Mouse (Mus musculus): ENCODE data around the gene Hamp. TPM values are rescaled to one million over a fixed set of nuclear protein-coding genes. Genes with fewer than 3 reads are reported as not detected.
A peak's percentile ranks its signal among the peaks of the same experiment; 100 is the strongest.

The Hamp gene
- polyA plus RNA-seq (2012; rRNA removed) = not detected in 2 replicates

GRCm38 (mm10) chr7:30943909-30944635, at the start of gene Hamp:
Gene Hamp, minus strand, starts transcription at chr7:30944032.
- Histone ChIP-seq H3K27ac (ENCODE audit: control insufficient read depth, insufficient read depth, low read depth, low read length) (no peak within 1 kb of the TSS), H3K36me3 (ENCODE audit: control insufficient read depth, insufficient read depth, low read length) (no peaks in the 10 kb centered on the region), H3K27me3 (ENCODE audit: control insufficient read depth, insufficient read depth, low read length) (no peaks in the 10 kb centered on the region), H3K4me1 (ENCODE audit: control insufficient read depth, insufficient read depth, low read length) (no peaks in the 10 kb centered on the region), H3K4me3 (ENCODE audit: control insufficient read depth, low read depth, low read length) (no peak within 1 kb of the TSS)
- no peak for TF ChIP-seq CTCF (IDR thresholded peaks at IDR 0.05; ENCODE audit: control insufficient read depth, insufficient read depth, insufficient replicate concordance, low read depth, low read length)
- TF ChIP-seq POLR2A (IDR thresholded peaks at IDR 0.05; ENCODE audit: control insufficient read depth, low read depth, low read length) = no peak

- Histone ChIP-seq H3K27me3 (ENCODE audit: control insufficient read depth, insufficient read depth, low read length) (no peaks in the 10 kb centered on the region), H3K4me1 (ENCODE audit: control insufficient read depth, insufficient read depth, low read length) (no peaks in the 10 kb centered on the region; the same call in 1 of the 2 replicates), H3K27ac (ENCODE audit: control insufficient read depth, insufficient read depth, low read depth, low read length) (no peak overlapping the region), H3K36me3 (ENCODE audit: control insufficient read depth, insufficient read depth, low read length) (no peaks in the 10 kb centered on the region), H3K4me3 (ENCODE audit: control insufficient read depth, low read depth, low read length) (no peak overlapping the region)
- no peak for TF ChIP-seq POLR2A (IDR thresholded peaks at IDR 0.05; ENCODE audit: control insufficient read depth, low read depth, low read length)
- no peak for TF ChIP-seq CTCF (IDR thresholded peaks at IDR 0.05; ENCODE audit: control insufficient read depth, insufficient read depth, insufficient replicate concordance, low read depth, low read length)
These were observed 48.3 kb upstream of the Hamp start for GRCm38 (mm10) chr7:30992148-30992547.

- Histone ChIP-seq H3K4me1 (ENCODE audit: control insufficient read depth, insufficient read depth, low read length) (no peaks in the 10 kb centered on the region; the same call in 1 of the 2 replicates), H3K36me3 (ENCODE audit: control insufficient read depth, insufficient read depth, low read length) (no peaks in the 10 kb centered on the region), H3K27ac (ENCODE audit: control insufficient read depth, insufficient read depth, low read depth, low read length) (peak overlapping the region; percentile 19; the same call in 1 of the 2 replicates), H3K4me3 (ENCODE audit: control insufficient read depth, low read depth, low read length) (no peak overlapping the region), H3K27me3 (ENCODE audit: control insufficient read depth, insufficient read depth, low read length) (no peaks in the 10 kb centered on the region)
- TF ChIP-seq POLR2A (IDR thresholded peaks at IDR 0.05; ENCODE audit: control insufficient read depth, low read depth, low read length) = no peak
- no peak for TF ChIP-seq CTCF (IDR thresholded peaks at IDR 0.05; ENCODE audit: control insufficient read depth, insufficient read depth, insufficient replicate concordance, low read depth, low read length)
These were observed 44.8 kb upstream of the Hamp start for GRCm38 (mm10) chr7:30988519-30989162.

GRCm38 (mm10) chr7:30985357-30985756, 41.5 kb upstream of the Hamp start:
- TF ChIP-seq CTCF (IDR thresholded peaks at IDR 0.05; ENCODE audit: control insufficient read depth, insufficient read depth, insufficient replicate concordance, low read depth, low read length) = no peak
- TF ChIP-seq POLR2A (IDR thresholded peaks at IDR 0.05; ENCODE audit: control insufficient read depth, low read depth, low read length) = no peak
- Histone ChIP-seq H3K4me1 (ENCODE audit: control insufficient read depth, insufficient read depth, low read length) (no peaks in the 10 kb centered on the region; the same call in 1 of the 2 replicates), H3K27me3 (ENCODE audit: control insufficient read depth, insufficient read depth, low read length) (no peaks in the 10 kb centered on the region), H3K27ac (ENCODE audit: control insufficient read depth, insufficient read depth, low read depth, low read length) (no peak overlapping the region), H3K4me3 (ENCODE audit: control insufficient read depth, low read depth, low read length) (no peak overlapping the region), H3K36me3 (ENCODE audit: control insufficient read depth, insufficient read depth, low read length) (no peaks in the 10 kb centered on the region)

GRCm38 (mm10) chr7:30981703-30982102, 37.9 kb upstream of the Hamp start:
- Histone ChIP-seq H3K4me3 (ENCODE audit: control insufficient read depth, low read depth, low read length) (peak overlapping the region; percentile 87), H3K27ac (ENCODE audit: control insufficient read depth, insufficient read depth, low read depth, low read length) (peak overlapping the region; percentile 73), H3K36me3 (ENCODE audit: control insufficient read depth, insufficient read depth, low read length) (no peaks in the 10 kb centered on the region), H3K4me1 (ENCODE audit: control insufficient read depth, insufficient read depth, low read length) (no peaks in the 10 kb centered on the region; the same call in 1 of the 2 replicates), H3K27me3 (ENCODE audit: control insufficient read depth, insufficient read depth, low read length) (no peaks in the 10 kb centered on the region)
- peak; percentile 90; the same call in 1 of the 2 replicates for TF ChIP-seq POLR2A (IDR thresholded peaks at IDR 0.05; ENCODE audit: control insufficient read depth, low read depth, low read length)
- TF ChIP-seq CTCF (IDR thresholded peaks at IDR 0.05; ENCODE audit: control insufficient read depth, insufficient read depth, insufficient replicate concordance, low read depth, low read length) = no peak

GRCm38 (mm10) chr7:30973501-30974289, 29.9 kb upstream of the Hamp start, which contains the start of gene Fam187b:
Gene Fam187b, plus strand, starts transcription at chr7:30973790.
- H3K36me3 ChIP-seq (ENCODE audit: control insufficient read depth, insufficient read depth, low read length) = no peaks in the 10 kb centered on the region
- H3K4me1 ChIP-seq (ENCODE audit: control insufficient read depth, insufficient read depth, low read length) = peaks cover 16% of the 10 kb centered on the region
- no peaks in the 10 kb centered on the region for H3K27me3 ChIP-seq (ENCODE audit: control insufficient read depth, insufficient read depth, low read length)
- TF ChIP-seq CTCF (IDR thresholded peaks at IDR 0.05; ENCODE audit: control insufficient read depth, insufficient read depth, insufficient replicate concordance, low read depth, low read length) (peak; percentile 86), POLR2A (IDR thresholded peaks at IDR 0.05; ENCODE audit: control insufficient read depth, low read depth, low read length) (no peak)
- H3K4me3 ChIP-seq (ENCODE audit: control insufficient read depth, low read depth, low read length) = peak within 1 kb of the TSS; percentile 83
- H3K27ac ChIP-seq (ENCODE audit: control insufficient read depth, insufficient read depth, low read depth, low read length) = peak within 1 kb of the TSS; percentile 71

GRCm38 (mm10) chr7:30973251-30973500, 29.3 kb upstream of the Hamp start, which contains the start of gene Lsr:
Gene Lsr, minus strand, starts transcription at chr7:30973464.
- TF ChIP-seq POLR2A (IDR thresholded peaks at IDR 0.05; ENCODE audit: control insufficient read depth, low read depth, low read length) = peak; percentile 25; the same call in 1 of the 2 replicates
- TF ChIP-seq CTCF (IDR thresholded peaks at IDR 0.05; ENCODE audit: control insufficient read depth, insufficient read depth, insufficient replicate concordance, low read depth, low read length) = no peak
- Histone ChIP-seq H3K36me3 (ENCODE audit: control insufficient read depth, insufficient read depth, low read length) (no peaks in the 10 kb centered on the region), H3K4me3 (ENCODE audit: control insufficient read depth, low read depth, low read length) (peak within 1 kb of the TSS; percentile 83), H3K27ac (ENCODE audit: control insufficient read depth, insufficient read depth, low read depth, low read length) (peak within 1 kb of the TSS; percentile 71), H3K4me1 (ENCODE audit: control insufficient read depth, insufficient read depth, low read length) (peaks cover 18% of the 10 kb centered on the region), H3K27me3 (ENCODE audit: control insufficient read depth, insufficient read depth, low read length) (no peaks in the 10 kb centered on the region)
